Mouse (Mus musculus): ENCODE results near the gene Fgr.

Fgr gene

DNA sequence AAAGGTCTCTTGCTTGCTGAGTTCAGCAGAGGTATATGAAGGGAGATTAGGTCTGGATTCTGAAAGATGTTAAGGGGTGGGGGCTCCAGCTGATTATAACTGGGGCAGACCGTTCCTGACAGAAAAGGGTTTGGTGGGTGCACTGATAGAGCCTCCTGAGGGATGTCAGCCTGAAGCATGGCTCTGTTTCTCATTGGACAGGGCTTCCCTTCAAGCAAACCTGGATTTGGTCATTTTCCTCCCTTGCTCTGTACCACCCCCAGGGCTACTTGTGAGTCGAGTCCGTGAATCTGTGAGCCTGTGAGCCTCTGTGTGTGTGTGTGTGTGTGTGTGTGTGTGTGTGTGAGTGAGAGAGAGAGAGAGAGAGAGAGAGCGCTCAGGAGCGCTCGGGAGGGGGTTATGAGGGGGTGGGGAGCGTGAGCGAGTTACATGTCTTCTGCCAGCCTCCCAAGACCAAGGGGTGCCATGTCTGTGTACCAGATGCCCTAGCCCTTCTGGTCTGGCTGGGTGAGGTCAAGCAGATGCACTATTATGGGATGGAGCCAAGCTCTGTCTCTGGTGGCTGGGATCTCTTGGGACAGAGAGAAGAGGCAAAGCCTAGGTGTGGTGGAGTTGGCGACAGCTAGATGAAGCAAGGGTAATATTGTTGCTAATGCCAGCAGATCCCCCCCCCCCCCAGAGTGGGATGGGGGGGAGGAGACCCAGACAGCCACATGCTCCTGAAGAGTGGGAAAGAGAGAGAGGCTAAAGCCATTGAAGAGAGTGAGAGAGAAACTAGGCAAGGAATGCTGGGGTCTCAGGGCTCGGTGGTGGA is 41.2 kb downstream of the Fgr start:
- whole genome bisulfite sequencing = 14% methylated on average over 10 of the region's 10 CpGs

GRCm38 (mm10) chr4:133015710-133016651 is 42.1 kb downstream of the Fgr start:
- 43% methylated on average over 9 of the region's 9 CpGs for WGBS

DNA sequence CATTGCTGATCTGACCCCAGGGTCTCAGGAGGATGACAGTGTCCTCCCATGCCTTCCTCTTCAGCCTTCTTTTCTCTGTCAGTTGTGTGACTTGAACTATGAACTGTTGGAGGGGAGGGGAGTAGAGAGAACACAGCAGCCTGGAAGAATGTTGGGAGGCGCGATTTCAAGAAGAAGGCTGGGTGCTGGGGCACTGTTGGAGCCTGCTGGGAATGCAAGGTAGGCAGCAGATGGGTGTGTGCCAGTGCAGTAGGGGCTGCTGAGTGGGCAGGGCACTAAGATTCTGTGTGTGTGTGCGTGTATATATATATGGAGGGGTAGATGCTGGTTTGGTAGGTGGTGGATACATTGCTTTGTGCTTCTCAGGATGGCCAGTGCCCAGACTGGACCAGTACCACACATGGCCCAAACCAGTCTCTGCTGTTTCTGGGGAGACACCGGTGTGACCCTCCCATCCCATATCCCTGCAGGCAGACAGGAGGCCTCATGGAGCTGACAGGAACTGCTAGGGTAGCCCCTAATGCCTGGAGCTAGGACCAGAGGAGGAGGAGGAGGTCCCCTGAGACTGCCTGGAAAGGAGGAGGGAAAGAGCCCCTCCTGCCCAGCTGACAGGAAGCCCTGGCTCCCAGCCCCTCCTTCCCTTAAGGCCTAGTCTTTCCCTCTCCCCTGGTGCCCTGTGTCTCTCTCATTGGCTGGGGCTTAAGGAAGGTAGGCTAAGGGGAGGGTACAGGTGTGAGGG is 43.0 kb downstream of the Fgr start:
- 34% methylated on average over 4 of the region's 4 CpGs for WGBS

- 39% methylated on average over 6 of the region's 6 CpGs for WGBS
These were observed 43.8 kb downstream of the Fgr start for GRCm38 (mm10) chr4:133017597-133018262.

DNA sequence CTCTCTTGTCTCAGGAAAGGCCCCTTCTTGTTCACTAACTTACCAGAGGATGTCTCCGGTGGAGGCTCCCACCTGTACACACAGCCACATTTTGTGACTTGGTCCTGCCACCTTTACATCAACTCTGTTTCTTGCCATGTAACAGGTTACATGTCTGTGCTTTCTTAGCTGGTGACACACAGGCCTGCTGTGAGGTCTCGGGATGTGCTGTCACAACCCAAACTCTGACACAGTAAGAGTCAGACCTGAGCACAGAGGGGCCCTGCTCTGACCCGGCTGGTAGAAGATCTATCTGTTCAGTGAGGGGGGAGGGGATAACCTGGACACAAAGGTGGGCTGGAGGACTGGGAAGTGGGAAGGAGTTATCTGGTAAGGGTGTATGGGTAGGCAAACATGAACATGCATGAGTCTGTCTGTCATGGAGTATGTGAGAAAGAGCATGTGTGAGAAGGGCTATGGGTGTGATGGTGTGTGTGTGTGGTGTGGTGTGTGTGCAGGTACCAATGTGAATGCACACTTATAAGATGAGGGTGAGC is 44.4 kb downstream of the Fgr start:
- 56% methylated on average over 3 of the region's 3 CpGs for WGBS

- 35% methylated on average over 6 of the region's 6 CpGs for WGBS
These were observed 46.8 kb downstream of the Fgr start for GRCm38 (mm10) chr4:133020721-133021120.

- WGBS = 30% methylated on average over 9 of the region's 9 CpGs
These were observed 47.3 kb downstream of the Fgr start for GRCm38 (mm10) chr4:133021181-133021671.

DNA sequence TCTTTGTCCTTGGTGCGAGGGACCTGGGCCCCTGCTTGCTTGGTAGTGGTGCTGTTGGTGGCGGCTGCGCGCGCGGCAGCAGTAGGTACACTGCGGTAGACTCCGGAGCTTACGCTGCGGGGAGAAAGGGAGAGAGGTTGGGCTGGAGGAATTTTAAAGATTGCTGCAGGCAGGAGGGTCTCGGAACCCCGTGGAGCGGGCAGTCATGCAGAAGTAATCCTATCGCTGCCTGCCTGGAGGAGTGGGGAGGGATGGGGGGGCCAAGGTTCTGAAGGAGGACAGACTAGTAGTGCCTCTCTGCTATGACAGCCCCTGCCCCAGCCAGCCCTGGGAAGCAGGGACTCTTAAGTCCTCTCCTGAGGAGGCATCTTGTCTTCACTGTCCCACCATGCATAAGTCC is 48.3 kb downstream of the Fgr start:
- WGBS = 33% methylated on average over 14 of the region's 14 CpGs

- WGBS = 48% methylated on average over 14 of the region's 14 CpGs
These were observed 49.2 kb downstream of the Fgr start for GRCm38 (mm10) chr4:133022954-133023635.

GRCm38 (mm10) chr4:133023636-133024035 is 49.7 kb downstream of the Fgr start:
- 67% methylated on average over 6 of the region's 6 CpGs for WGBS

- WGBS = 43% methylated on average over 4 of the region's 4 CpGs
These were observed 50.5 kb downstream of the Fgr start for GRCm38 (mm10) chr4:133024404-133024803.

- 32% methylated on average over 10 of the region's 10 CpGs for WGBS
These were observed 51.2 kb downstream of the Fgr start for GRCm38 (mm10) chr4:133024969-133025685.

- 69% methylated on average over 10 of the region's 10 CpGs for WGBS
These were observed 52.4 kb downstream of the Fgr start for GRCm38 (mm10) chr4:133026272-133026671.

GRCm38 (mm10) chr4:133026826-133027375 is 53.0 kb downstream of the Fgr start:
- 26% methylated on average over 2 of the region's 2 CpGs for WGBS

DNA sequence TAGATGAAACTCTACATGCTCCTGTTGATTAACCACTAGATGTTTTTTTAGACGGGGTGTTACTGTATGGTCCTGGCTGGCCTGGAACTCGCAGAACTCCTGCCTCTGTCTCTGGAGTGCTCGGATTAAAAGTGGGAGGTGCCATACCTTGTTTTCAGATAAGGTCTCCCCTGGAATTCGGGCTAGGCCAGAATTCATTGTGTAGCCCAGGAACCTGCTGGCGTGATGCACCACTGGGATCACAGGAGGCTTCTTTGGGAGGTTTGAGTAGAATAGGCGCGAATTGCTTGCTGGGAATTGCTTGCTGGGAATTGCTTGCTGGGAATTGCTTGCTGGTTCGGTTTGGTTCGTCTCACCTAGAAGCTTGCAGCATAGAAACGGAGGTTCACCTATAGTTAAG is 53.8 kb downstream of the Fgr start:
- 82% methylated on average over 10 of the region's 10 CpGs for WGBS

DNA sequence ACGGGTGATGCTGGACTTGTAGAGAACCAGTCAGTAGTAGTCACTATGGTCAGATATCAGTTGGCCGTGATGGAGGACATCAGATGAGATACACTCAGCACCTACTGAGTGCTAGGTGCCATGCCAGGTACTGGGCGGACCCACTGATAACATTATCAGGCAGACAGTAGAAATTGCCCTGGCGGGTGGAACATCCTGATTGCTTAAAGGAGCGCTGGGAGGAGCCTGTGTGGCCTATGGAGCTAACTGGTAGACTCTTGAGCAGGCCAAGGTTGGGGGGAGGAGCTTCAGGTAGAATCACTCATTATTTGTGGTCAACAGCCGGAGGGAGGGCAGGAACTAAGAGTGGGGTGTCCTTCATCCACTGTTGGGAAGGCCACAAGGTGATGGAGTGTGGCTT is 54.3 kb downstream of the Fgr start:
- 90% methylated on average over 6 of the region's 6 CpGs for WGBS

DNA sequence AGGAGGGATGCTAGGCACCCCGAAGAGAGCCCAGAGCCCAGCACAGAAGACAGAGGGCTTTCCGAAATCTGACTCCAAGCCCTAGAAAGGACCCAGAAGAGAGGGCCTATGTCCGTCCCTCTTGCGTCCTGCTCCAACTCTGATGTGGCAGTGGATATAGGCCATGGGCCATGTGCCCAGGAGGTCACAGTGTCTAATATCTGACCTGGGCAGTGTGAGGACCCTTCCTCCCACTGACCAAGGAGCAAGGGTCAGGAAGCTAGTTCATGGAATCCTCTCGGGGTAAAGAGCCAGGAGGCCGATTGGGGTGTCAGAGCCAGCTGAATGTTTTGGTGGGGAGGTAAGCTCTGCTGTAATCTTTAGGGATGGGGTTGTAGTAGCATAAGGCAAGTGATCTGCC is 55.0 kb downstream of the Fgr start:
- WGBS = 82% methylated on average over 6 of the region's 6 CpGs

DNA sequence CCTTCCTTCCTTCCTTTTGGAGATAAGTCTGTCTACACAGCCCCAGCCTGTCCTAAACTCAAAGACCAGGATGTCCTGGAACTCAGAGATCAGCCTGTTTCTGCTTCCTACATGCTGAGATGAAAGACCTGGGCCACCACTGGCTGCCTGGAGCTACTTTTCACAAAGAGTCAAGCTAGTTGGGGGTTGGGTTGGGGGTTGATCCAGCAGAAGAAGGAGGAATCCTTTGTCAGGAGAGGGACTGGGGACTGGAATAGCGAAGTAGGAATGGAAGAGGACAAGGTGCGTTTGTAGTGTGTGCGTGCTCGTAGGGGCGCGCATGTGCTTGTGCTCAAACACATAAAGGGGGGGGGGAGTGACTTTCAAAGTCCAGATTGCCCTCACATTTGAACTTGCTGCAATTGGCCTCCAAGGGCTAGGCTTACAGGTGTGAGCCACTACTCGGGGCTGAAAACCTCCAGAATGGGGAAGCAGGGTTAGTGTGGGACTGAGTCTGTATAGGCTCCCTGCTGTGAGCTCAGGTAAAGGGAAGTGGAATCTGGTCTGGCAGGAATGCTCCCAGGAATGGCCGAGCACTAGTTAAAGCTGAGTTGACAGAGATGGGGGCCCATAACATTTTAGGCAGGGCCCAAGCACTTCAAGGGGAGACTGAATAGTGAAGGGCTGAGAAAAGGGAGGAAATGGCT is 58.7 kb downstream of the Fgr start:
- WGBS = 95% methylated on average over 8 of the region's 8 CpGs

GRCm38 (mm10) chr4:133034478-133034877 is 60.6 kb downstream of the Fgr start:
- WGBS = 80% methylated on average over 10 of the region's 10 CpGs
